Mouse (Mus musculus) cerebellum, adult 2 months (tissue): Measurements from ENCODE around the gene Pcmt1. TPM values are rescaled to one million over a fixed set of nuclear protein-coding genes. Genes with fewer than 3 reads are reported as not detected.

Experiments
- DNase-seq, 2 experiments: peaks; one replicate each; pipeline ENCODE4 v3.0.0; 2021
- H3K27ac ChIP-seq: fragments of 200-500 bp; 2 replicates; pipeline ENCODE4 v1.5.1; 2012; ENCODE audit warnings: low read length, control low read depth, inconsistent platforms; ENCODE audit not compliant: insufficient read depth
- H3K27me3 ChIP-seq: fragments of 200-500 bp; 2 replicates; pipeline ENCODE4 v1.6.1; 2012; ENCODE audit warnings: inconsistent platforms, mild to moderate bottlenecking, low read length, moderate library complexity; ENCODE audit not compliant: control insufficient read depth, insufficient read depth
- H3K4me1 ChIP-seq: fragments of 200-500 bp; 2 replicates; pipeline ENCODE4 v1.6.1; 2011; ENCODE audit warnings: low read length; ENCODE audit not compliant: control insufficient read depth, insufficient read depth
- H3K4me3 ChIP-seq: fragments of 200-500 bp; replicated peaks from 2 replicates; pipeline ENCODE3; 2011; ENCODE audit warnings: mild to moderate bottlenecking, low read depth, low read length, control low read depth; ENCODE audit not compliant: insufficient read depth
- CTCF ChIP-seq: fragments of 200-500 bp; IDR thresholded peaks from 2 replicates; pipeline ENCODE4 v1.5.1; 2011; ENCODE audit warnings: low read depth, mild to moderate bottlenecking, control low read depth, low read length, moderate library complexity, borderline replicate concordance; ENCODE audit not compliant: insufficient read depth
- POLR2A ChIP-seq: fragments of 200-500 bp; IDR thresholded peaks from 2 replicates; pipeline ENCODE4 v1.6.1; 2011; ENCODE audit warnings: low read length, control low read depth, borderline replicate concordance; ENCODE audit not compliant: insufficient read depth
- WGBS: fragments of 180-500 bp; shearing (Covaris S2); methylation state at CpG from one replicate; pipeline ENCODE4 v1.1.7; 2018; 5-methylcytosine and 5-hydroxymethylcytosine counted together
- polyA plus RNA-seq: library from polyadenylated mRNA; depleted of rRNA; stranded (reverse); fragments of >200 nt; gene quantifications from 2 replicates; pipeline ENCODE4 v1.2.3, GENCODE M21; 2012; rRNA removed

Pcmt1 gene
- 146 and 151 TPM in 2 replicates for polyA plus RNA-seq

DNA sequence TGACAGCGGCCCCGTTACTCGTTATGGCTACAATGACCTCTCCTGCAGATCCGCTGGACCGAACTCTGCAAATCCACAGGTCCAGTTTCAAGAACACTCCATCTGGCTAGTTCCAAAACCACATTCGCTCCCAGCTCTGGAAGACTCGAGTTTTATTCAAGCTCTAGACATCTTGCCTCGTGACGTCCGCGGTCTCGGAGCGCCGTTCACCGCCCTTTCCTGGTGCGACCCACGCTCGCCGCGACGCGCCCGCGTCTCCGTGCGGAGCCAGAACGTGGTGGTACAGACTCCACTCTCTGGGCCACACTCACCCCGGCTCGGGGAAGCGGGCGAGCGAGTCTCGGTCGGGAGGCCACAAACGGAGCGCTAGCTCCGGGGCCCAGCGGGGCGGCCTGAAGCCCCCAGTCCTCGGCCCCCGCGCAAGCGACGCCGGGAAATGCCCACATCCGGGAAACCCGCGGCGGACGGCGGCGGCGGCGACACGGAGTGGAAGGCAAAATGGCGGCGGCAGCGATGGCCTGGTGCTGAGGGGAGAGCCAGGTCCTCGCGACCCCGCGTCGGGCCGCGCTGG is at the start of gene Pcmt1, which contains the start of gene Lats1:
TSS of gene Pcmt1 (minus strand) at position 406 of the 571 bp plus-strand sequence.
TSS of gene Lats1 (plus strand) at position 484 of the 571 bp plus-strand sequence.
- under 1% methylated on average over 58 of the region's 65 CpGs for WGBS

DNA sequence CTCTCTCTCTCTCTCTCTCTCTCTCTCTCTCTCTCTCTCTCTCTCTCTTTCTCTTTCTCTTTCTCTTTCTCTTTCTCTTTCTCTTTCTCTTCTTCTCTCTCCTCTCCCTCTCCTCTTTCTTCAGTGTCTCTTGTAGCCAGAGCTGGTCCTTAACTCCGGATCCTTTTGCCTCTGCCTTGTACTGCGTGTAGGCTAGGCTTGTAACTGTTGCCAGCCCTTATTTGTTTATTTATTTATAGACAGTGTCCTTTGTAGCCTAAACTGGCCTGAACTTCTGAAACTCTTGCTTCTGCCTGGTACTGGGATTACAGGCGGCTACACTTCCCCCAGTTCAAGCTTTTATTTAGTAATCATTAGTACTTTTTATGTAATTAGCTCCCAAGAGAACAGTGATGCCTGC is 46.1 kb upstream of the Pcmt1 start:
- no peak for DNase-seq
- TF ChIP-seq POLR2A = no peak
- TF ChIP-seq CTCF = no peak
- H3K27me3 ChIP-seq = no peaks in the 10 kb centered on the region
- H3K27ac ChIP-seq = no peak overlapping the region
- H3K4me1 ChIP-seq = no peaks in the 10 kb centered on the region
- 31% methylated on average over 3 of the region's 3 CpGs for WGBS
- no peak overlapping the region for H3K4me3 ChIP-seq

More for the DNA sequence above, at the start of gene Pcmt1, which contains the start of gene Lats1:
- Histone ChIP-seq H3K4me3 (peak within 1 kb of the TSS; percentile 89), H3K27ac (peak within 1 kb of the TSS; percentile 96), H3K4me1 (peaks cover 14% of the 10 kb centered on the region; the same call in 1 of the 2 replicates), H3K27me3 (no peaks in the 10 kb centered on the region)
- DNase-seq = peak; percentile 87 to 92
- TF ChIP-seq POLR2A (peak; percentile 65), CTCF (no peak)

DNA sequence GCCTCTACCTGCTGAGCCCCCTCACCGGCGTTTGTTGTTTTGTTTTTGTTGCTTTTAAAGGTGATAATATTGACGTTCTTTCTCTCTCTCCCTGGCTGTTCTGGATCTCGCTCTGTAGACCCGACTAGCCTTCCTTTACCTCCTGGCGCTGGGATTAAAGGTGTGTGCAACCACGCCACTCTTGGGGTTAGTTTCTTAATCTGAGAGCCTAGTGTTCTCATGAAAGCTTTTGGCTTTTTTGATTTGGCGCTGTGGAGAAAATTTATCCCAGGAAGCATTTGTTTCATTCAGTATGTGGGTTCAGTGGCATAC is 45.5 kb upstream of the Pcmt1 start:
- H3K27me3 ChIP-seq = no peaks in the 10 kb centered on the region
- H3K4me3 ChIP-seq = peak overlapping the region; percentile 81
- H3K4me1 ChIP-seq = no peaks in the 10 kb centered on the region
- TF ChIP-seq POLR2A (no peak), CTCF (no peak)
- no peak for DNase-seq
- WGBS = 1% methylated on average over 8 of the region's 8 CpGs
- no peak overlapping the region for H3K27ac ChIP-seq

DNA sequence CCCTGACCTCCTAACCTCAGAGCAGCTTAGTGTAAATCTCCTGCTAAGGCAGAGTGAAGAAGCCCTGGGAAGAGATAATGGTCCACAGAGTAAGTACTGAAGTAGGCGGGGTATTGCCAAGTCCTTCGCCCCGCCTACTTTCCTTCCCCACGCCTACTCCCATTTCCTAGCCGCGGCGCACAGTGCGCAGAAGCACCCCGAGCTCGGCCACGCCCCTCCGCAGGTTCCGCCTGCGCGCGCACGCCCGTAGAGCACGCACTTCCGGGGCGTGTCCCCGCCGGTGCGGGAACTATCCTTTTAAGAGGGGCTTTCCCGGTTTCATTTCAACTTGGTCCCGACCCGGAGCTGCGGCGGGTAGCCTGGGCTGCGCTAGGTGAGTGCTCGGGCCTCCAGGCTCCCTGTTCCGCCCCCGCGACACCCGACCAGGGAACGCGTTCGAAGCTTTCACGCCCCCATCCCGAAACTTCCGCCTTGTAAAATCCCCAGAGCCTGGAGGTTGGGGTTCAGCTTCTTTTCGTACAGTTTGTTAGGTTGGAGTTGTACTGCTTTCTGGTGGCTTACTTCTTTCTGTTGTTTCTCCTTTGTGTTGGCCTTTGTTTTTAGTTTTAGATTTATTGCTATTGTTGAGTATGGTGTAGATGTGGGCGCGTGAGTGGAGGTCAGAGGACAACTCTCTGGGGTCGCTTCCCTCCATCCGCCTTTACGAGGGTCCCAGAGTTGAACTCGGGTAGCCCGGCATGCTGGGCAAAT is 45.0 kb upstream of the Pcmt1 start, which contains the start of gene Katna1:
TSS of gene Katna1 (plus strand) at position 250 of the 750 bp plus-strand sequence.
- WGBS = under 1% methylated on average over 49 of the region's 49 CpGs
- no peaks in the 10 kb centered on the region for H3K27me3 ChIP-seq
- TF ChIP-seq POLR2A (peak; percentile 74; the same call in 1 of the 2 replicates), CTCF (no peak)
- H3K4me1 ChIP-seq = no peaks in the 10 kb centered on the region
- no peak within 1 kb of the TSS for H3K27ac ChIP-seq
- DNase-seq = peak; percentile 87 to 88
- H3K4me3 ChIP-seq = peak within 1 kb of the TSS; percentile 81

DNA sequence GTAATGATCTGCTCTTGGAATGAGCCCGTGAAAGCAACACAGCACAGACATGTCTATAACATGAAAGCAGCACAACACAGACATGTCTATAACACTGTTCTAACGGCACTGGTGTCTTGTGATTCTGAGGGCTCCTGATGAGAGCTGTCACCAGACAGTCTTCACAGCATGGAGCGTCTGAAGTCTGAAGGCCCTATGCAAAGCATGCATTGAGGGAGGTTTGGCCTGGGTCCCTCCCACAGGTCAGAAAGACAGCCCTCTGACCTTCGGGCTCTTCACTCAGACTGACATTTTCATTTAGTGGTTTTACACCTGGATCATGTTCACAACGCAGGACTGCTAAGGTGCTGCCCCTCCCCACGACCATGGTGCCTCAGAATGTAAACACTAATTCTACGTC is 34.1 kb upstream of the Pcmt1 start:
- 61% methylated on average over 7 of the region's 7 CpGs for WGBS
- no peaks in the 10 kb centered on the region for H3K27me3 ChIP-seq
- TF ChIP-seq POLR2A (no peak), CTCF (no peak)
- no peak overlapping the region for H3K4me3 ChIP-seq
- DNase-seq = no peak
- no peak overlapping the region for H3K27ac ChIP-seq
- no peaks in the 10 kb centered on the region for H3K4me1 ChIP-seq

DNA sequence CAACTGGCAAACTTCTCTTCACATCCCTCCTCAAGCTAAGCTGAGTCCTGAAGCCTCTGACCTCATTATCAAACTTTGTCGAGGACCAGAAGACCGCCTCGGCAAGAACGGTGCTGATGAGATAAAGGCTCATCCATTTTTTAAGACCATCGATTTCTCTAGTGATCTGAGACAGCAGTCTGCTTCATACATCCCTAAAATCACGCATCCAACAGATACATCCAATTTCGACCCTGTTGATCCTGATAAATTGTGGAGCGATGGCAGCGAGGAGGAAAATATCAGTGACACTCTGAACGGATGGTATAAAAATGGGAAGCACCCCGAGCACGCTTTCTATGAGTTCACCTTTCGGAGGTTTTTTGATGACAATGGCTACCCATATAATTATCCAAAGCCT is 31.6 kb upstream of the Pcmt1 start:
- H3K4me1 ChIP-seq = peaks cover 3% of the 10 kb centered on the region; the same call in 1 of the 2 replicates
- WGBS = 93% methylated on average over 13 of the region's 13 CpGs
- H3K27me3 ChIP-seq = no peaks in the 10 kb centered on the region
- no peak overlapping the region for H3K4me3 ChIP-seq
- DNase-seq = no peak
- TF ChIP-seq CTCF (no peak), POLR2A (no peak)
- H3K27ac ChIP-seq = no peak overlapping the region

DNA sequence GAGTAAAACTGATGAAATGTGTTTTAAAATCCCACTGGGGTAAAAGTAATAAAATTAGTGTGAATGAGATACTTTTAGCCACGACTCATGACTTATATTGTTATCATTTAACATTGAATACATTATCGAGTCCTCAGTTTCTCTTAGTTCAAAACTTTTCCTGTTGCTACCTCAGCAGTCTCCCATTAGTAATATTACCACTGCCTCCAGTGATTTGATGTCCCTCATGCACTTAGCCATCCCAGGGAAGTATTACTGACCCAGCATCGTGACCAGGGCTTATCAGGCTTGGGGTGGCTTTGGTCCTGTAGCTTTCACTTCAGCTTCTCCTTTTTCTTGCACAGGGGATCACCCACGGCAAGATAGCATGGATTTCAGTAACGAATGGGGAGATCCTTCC is 29.2 kb upstream of the Pcmt1 start:
- TF ChIP-seq CTCF (no peak), POLR2A (no peak)
- Histone ChIP-seq H3K27ac (no peak overlapping the region), H3K4me1 (peaks cover 3% of the 10 kb centered on the region; the same call in 1 of the 2 replicates), H3K4me3 (no peak overlapping the region), H3K27me3 (no peaks in the 10 kb centered on the region)
- WGBS = 87% methylated on average over 5 of the region's 5 CpGs
- DNase-seq = no peak

DNA sequence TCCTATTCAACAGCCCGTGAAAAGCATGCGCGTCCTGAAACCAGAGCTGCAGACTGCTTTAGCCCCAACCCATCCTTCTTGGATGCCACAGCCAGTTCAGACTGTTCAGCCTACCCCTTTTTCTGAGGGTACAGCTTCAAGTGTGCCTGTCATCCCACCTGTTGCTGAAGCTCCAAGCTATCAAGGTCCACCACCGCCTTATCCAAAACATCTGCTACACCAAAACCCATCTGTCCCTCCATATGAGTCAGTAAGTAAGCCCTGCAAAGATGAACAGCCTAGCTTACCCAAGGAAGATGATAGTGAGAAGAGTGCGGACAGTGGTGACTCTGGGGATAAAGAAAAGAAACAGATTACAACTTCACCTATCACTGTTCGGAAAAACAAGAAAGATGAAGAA is 21.6 kb upstream of the Pcmt1 start:
- Histone ChIP-seq H3K27me3 (no peaks in the 10 kb centered on the region), H3K4me1 (no peaks in the 10 kb centered on the region), H3K27ac (no peak overlapping the region), H3K4me3 (no peak overlapping the region)
- DNase-seq = no peak
- TF ChIP-seq CTCF = no peak
- TF ChIP-seq POLR2A = no peak
- WGBS = 92% methylated on average over 6 of the region's 6 CpGs
